In genomic region chr2:72096345-72096744, GRCm38 (mm10) we compare ENCODE assay signal across 9 mouse cellular contexts.
DNase-seq lines count a peak whose midpoint lies in the region; ATAC-seq and TF ChIP-seq lines count a peak whose summit lies in the region.
"Had no signal": no experiment of that assay in that cellular context is flagged by ENCODE, and none has a peak within 500 bp of the region (broad histone marks: within the 10 kb centered on the region; RNA-seq: fewer than 3 reads in every experiment).

No protein-coding gene starts in this region.

- WGBS in intestine, postnatal 0 days = 44% methylated on average over 3 of the region's 3 CpGs
- 57% methylated on average over 3 of the region's 3 CpGs for WGBS in intestine, embryonic 15.5 days

- H3K27ac ChIP-seq in intestine, postnatal 0 days (ENCODE audit: low read depth, low read length) = no peak overlapping the region
- no peak overlapping the region for H3K27ac ChIP-seq in intestine, embryonic 15.5 days
- H3K27ac ChIP-seq: limb, embryonic 13.5 days had no signal

- no peaks in the 10 kb centered on the region for H3K4me1 ChIP-seq in intestine, postnatal 0 days (replicated peaks; ENCODE audit: control insufficient read depth, insufficient read depth, low read length)
- H3K4me1 ChIP-seq in intestine, embryonic 15.5 days (replicated peaks) = peaks cover 6% of the 10 kb centered on the region; the same call in 1 of the 2 replicates

- DNase-seq in CD8-positive naive resting alpha-beta T cell, adult 2 months (ENCODE audit: low read depth in 2 of 2, low spot score in 2 of 2) = peak; percentile 69 to 75
- peak; percentile 75 to 92 for DNase-seq in adrenal gland, adult (ENCODE audit: inconsistent age in 2 of 2, low spot score in 1 of 2)
- DNase-seq in lung, postnatal 14 days = peak; percentile 80
- DNase-seq in thymus, postnatal 0 days (ENCODE audit: low spot score) = peak; percentile 78
- DNase-seq in frontal cortex, postnatal 14 days (ENCODE audit: low spot score in 2 of 2) = no peak

- peak; percentile 72 for TF ChIP-seq CTCF in intestine, postnatal 0 days (IDR thresholded peaks at IDR 0.05; ENCODE audit: low read depth)

- H3K4me3 ChIP-seq in intestine, postnatal 0 days (ENCODE audit: low read depth, low read length) = no peak overlapping the region
- no peak overlapping the region for H3K4me3 ChIP-seq in intestine, embryonic 15.5 days (replicated peaks)
- H3K4me3 ChIP-seq: limb, embryonic 13.5 days had no signal

- no peak overlapping the region for H3K4me2 ChIP-seq in intestine, postnatal 0 days (replicated peaks; ENCODE audit: low read depth)
- no peak overlapping the region for H3K4me2 ChIP-seq in intestine, embryonic 15.5 days (replicated peaks)
- H3K4me2 ChIP-seq: limb, embryonic 13.5 days had no signal

- no peaks in the 10 kb centered on the region for H3K36me3 ChIP-seq in intestine, postnatal 0 days (ENCODE audit: control insufficient read depth, insufficient read depth)
- no peaks in the 10 kb centered on the region for H3K36me3 ChIP-seq in intestine, embryonic 15.5 days
- H3K36me3 ChIP-seq: limb, embryonic 13.5 days had no signal

- H3K9me3 ChIP-seq in intestine, postnatal 0 days (ENCODE audit: control insufficient read depth) = no peaks in the 10 kb centered on the region
- no peaks in the 10 kb centered on the region for H3K9me3 ChIP-seq in intestine, embryonic 15.5 days
- H3K9me3 ChIP-seq: limb, embryonic 13.5 days had no signal

- H3K27me3 ChIP-seq in intestine, postnatal 0 days (replicated peaks; ENCODE audit: control insufficient read depth, insufficient read depth, low read length) = no peaks in the 10 kb centered on the region
- no peaks in the 10 kb centered on the region for H3K27me3 ChIP-seq in intestine, embryonic 15.5 days (replicated peaks)
- H3K27me3 ChIP-seq: limb, embryonic 13.5 days had no signal

- no peak for ATAC-seq in intestine, postnatal 0 days
- no peak for ATAC-seq in intestine, embryonic 15.5 days
- peak; percentile 62 for ATAC-seq in granulocyte monocyte progenitor cell, adult 5-6 weeks (replicated peaks; ENCODE audit: poor library complexity, severe bottlenecking)

- H3K9ac ChIP-seq in intestine, postnatal 0 days (ENCODE audit: low read depth, low read length) = no peak overlapping the region
- H3K9ac ChIP-seq in intestine, embryonic 15.5 days = no peak overlapping the region
- H3K9ac ChIP-seq: limb, embryonic 13.5 days had no signal

Comparison
In these comparisons a context has a peak if more than half of its experiments do, and no peak if none do; other contexts are left out.
1. DNase-seq: peak in CD8-positive naive resting alpha-beta T cell, adult 2 months (2 of 2), adrenal gland, adult (2 of 2), lung, postnatal 14 days (single experiment) and thymus, postnatal 0 days (single experiment); none in frontal cortex, postnatal 14 days (0 of 2).